Mouse (Mus musculus): Measurements from ENCODE around the gene Bcdin3d. TPM values are rescaled to one million over a fixed set of nuclear protein-coding genes. Genes with fewer than 3 reads are reported as not detected.

The Bcdin3d gene
- polyA plus RNA-seq, 1 experiment from 2014 or later = 10.4 TPM

GRCm38 (mm10) chr15:99471677-99472063, 2.9 kb downstream of the Bcdin3d start:
- TF ChIP-seq CTCF (IDR thresholded peaks at IDR 0.05; ENCODE audit: low read depth) (no peak), EP300 (optimal IDR thresholded peaks at IDR 0.05) (no peak)
- no peak overlapping the region for H3K4me2 ChIP-seq (replicated peaks; ENCODE audit: low read depth)
- no peaks in the 10 kb centered on the region for H3K9me3 ChIP-seq (ENCODE audit: control insufficient read depth, low read length)
- ATAC-seq (ENCODE audit: low FRiP score, low TSS enrichment) = no peak
- no peak overlapping the region for H3K27ac ChIP-seq (replicated peaks)
- no peak overlapping the region for H3K4me3 ChIP-seq (ENCODE audit: low read depth, low read length)
- no peaks in the 10 kb centered on the region for H3K4me1 ChIP-seq (replicated peaks; ENCODE audit: control insufficient read depth, insufficient read depth)
- H3K36me3 ChIP-seq (ENCODE audit: control insufficient read depth, insufficient read depth, low read length) = no peaks in the 10 kb centered on the region
- no peak overlapping the region for H3K9ac ChIP-seq (ENCODE audit: low read length)
- 72% methylated on average over 14 of the region's 14 CpGs for WGBS
- DNase-seq (ENCODE audit: low spot score) = no peak
- no peaks in the 10 kb centered on the region for H3K27me3 ChIP-seq (ENCODE audit: control insufficient read depth, insufficient read depth, low read length)

DNA sequence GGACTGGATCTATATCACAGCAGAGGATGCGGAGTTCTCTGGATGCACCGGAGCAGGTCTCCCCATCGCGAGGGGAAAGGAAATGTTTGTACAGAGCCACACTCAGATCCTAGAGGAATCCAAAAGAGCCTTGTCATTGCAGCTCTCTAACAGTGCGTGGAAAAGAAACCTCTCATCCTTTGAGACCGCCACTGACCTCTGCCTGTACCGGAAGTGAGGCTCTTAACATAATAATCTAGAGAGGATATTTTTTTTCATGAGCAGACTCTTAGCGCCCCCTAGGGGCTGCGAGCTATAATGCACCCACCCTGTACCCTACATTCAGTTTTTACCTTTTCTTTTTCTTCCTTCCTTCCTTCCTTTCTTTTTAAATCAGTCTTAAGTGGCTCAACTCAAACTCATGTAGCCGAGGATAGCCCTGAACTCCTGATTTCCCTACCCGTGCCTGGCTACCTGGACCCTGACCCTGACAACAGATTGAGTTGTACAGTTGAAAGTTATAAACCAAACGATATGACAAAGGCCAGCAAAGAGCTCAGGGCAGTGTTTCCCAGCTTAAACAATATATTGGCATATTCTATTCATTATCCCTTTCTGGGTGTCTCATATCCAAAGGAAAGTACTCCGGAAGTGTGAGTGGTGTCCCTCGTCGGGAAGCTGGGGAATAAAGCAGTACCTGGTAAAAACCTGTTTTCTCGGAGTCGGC, 3.4 kb downstream of the Bcdin3d start:
- ATAC-seq (ENCODE audit: low FRiP score, low TSS enrichment) (no peak), DNase-seq (ENCODE audit: low spot score) (peak; percentile 64)
- no peaks in the 10 kb centered on the region for H3K9me3 ChIP-seq (ENCODE audit: control insufficient read depth, low read length)
- WGBS = 58% methylated on average over 17 of the region's 17 CpGs
- H3K27me3 ChIP-seq (ENCODE audit: control insufficient read depth, insufficient read depth, low read length) = no peaks in the 10 kb centered on the region
- peak overlapping the region; percentile 14; the same call in 1 of the 2 replicates for H3K4me2 ChIP-seq (replicated peaks; ENCODE audit: low read depth)
- H3K27ac ChIP-seq (replicated peaks) = no peak overlapping the region
- no peak for TF ChIP-seq EP300 (optimal IDR thresholded peaks at IDR 0.05)
- peak; percentile 83 for TF ChIP-seq CTCF (IDR thresholded peaks at IDR 0.05; ENCODE audit: low read depth)
- no peak overlapping the region for H3K4me3 ChIP-seq (ENCODE audit: low read depth, low read length)
- H3K36me3 ChIP-seq (ENCODE audit: control insufficient read depth, insufficient read depth, low read length) = no peaks in the 10 kb centered on the region
- H3K4me1 ChIP-seq (replicated peaks; ENCODE audit: control insufficient read depth, insufficient read depth) = no peaks in the 10 kb centered on the region
- no peak overlapping the region for H3K9ac ChIP-seq (ENCODE audit: low read length)

DNA sequence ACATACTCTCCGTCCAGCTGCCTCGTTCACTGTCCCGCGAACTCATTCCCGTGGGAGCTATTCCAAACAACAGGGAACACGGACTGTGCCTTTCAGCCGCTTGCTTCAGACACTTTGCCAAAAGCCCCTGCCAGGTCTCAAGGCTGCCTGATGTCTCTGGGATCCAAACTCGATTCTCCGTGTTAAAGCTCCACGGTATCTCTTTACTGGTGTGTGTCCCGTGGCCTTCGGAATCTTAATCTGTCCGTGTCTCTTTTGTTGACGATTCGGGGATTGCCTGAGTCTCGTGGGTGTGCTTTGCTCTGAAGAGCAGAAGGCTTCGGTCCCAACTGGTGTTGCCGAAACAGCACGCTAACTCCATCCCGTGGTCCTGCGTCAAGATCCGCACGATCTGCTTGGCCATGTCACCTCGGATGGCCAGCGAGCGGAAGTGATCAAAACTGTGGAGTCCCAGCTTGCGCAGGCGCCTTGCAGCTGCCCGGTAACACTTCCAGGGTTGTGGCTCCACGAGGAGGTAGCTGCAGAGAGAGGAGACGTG, 4.2 kb downstream of the Bcdin3d start:
- H3K27ac ChIP-seq (replicated peaks) = no peak overlapping the region
- TF ChIP-seq CTCF (IDR thresholded peaks at IDR 0.05; ENCODE audit: low read depth) (no peak), EP300 (optimal IDR thresholded peaks at IDR 0.05) (no peak)
- H3K9ac ChIP-seq (ENCODE audit: low read length) = no peak overlapping the region
- H3K4me3 ChIP-seq (ENCODE audit: low read depth, low read length) = no peak overlapping the region
- H3K9me3 ChIP-seq (ENCODE audit: control insufficient read depth, low read length) = no peaks in the 10 kb centered on the region
- no peak overlapping the region for H3K4me2 ChIP-seq (replicated peaks; ENCODE audit: low read depth)
- WGBS = 86% methylated on average over 31 of the region's 31 CpGs
- no peaks in the 10 kb centered on the region for H3K36me3 ChIP-seq (ENCODE audit: control insufficient read depth, insufficient read depth, low read length)
- DNase-seq (ENCODE audit: low spot score) (no peak), ATAC-seq (ENCODE audit: low FRiP score, low TSS enrichment) (no peak)
- H3K4me1 ChIP-seq (replicated peaks; ENCODE audit: control insufficient read depth, insufficient read depth) = no peaks in the 10 kb centered on the region
- H3K27me3 ChIP-seq (ENCODE audit: control insufficient read depth, insufficient read depth, low read length) = no peaks in the 10 kb centered on the region

DNA sequence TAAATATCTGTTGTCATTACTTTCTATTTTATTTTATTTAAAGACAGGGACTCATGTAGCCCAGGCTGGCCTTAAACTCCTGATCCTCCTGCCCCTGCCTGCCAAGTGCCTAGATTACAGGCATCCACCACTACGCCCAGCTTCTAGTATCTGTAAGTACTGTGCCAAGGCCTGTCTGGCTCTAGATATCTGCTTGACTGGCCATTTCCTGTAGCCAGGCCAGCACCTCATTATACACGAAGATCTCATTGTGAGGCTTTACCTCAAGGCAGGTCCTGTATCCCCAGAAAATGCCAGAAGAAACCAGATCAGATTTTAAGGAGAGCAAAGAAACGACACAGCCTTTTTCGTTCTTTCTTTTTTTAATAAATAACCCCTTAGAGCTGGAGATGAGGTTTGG, 4.8 kb downstream of the Bcdin3d start:
- no peak overlapping the region for H3K4me2 ChIP-seq (replicated peaks; ENCODE audit: low read depth)
- H3K4me3 ChIP-seq (ENCODE audit: low read depth, low read length) = no peak overlapping the region
- no peaks in the 10 kb centered on the region for H3K9me3 ChIP-seq (ENCODE audit: control insufficient read depth, low read length)
- 82% methylated on average over 4 of the region's 4 CpGs for WGBS
- no peak for ATAC-seq (ENCODE audit: low FRiP score, low TSS enrichment)
- H3K36me3 ChIP-seq (ENCODE audit: control insufficient read depth, insufficient read depth, low read length) = no peaks in the 10 kb centered on the region
- TF ChIP-seq EP300 (optimal IDR thresholded peaks at IDR 0.05) (no peak), CTCF (IDR thresholded peaks at IDR 0.05; ENCODE audit: low read depth) (no peak)
- no peaks in the 10 kb centered on the region for H3K4me1 ChIP-seq (replicated peaks; ENCODE audit: control insufficient read depth, insufficient read depth)
- no peak overlapping the region for H3K27ac ChIP-seq (replicated peaks)
- no peak for DNase-seq (ENCODE audit: low spot score)
- H3K27me3 ChIP-seq (ENCODE audit: control insufficient read depth, insufficient read depth, low read length) = no peaks in the 10 kb centered on the region
- no peak overlapping the region for H3K9ac ChIP-seq (ENCODE audit: low read length)

DNA sequence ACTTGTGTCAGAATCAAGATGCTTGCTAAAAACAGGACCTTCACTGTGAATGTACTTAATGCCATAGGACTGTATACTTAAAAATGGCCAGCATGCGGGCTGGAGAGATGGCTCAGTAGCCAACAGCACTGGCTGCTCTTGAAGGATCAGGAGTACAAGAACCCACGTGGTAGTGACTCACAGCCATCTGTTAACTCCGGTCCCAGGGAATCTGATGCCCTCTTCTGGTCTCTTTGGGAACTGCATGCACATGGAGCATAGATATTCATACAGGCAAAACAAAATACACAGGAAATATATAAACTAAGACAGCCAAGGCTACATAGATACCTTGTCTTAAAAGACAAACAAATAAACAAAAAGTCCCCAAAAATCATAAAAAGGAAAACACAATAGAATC, 5.5 kb downstream of the Bcdin3d start:
- DNase-seq (ENCODE audit: low spot score) (peak; percentile 86), ATAC-seq (ENCODE audit: low FRiP score, low TSS enrichment) (peak; percentile 81)
- TF ChIP-seq EP300 (optimal IDR thresholded peaks at IDR 0.05) (no peak), CTCF (IDR thresholded peaks at IDR 0.05; ENCODE audit: low read depth) (peak; percentile 92)
- Histone ChIP-seq H3K9me3 (ENCODE audit: control insufficient read depth, low read length) (no peaks in the 10 kb centered on the region), H3K4me3 (ENCODE audit: low read depth, low read length) (no peak overlapping the region), H3K4me1 (replicated peaks; ENCODE audit: control insufficient read depth, insufficient read depth) (no peaks in the 10 kb centered on the region), H3K9ac (ENCODE audit: low read length) (no peak overlapping the region), H3K27me3 (ENCODE audit: control insufficient read depth, insufficient read depth, low read length) (no peaks in the 10 kb centered on the region), H3K36me3 (ENCODE audit: control insufficient read depth, insufficient read depth, low read length) (no peaks in the 10 kb centered on the region), H3K4me2 (replicated peaks; ENCODE audit: low read depth) (no peak overlapping the region), H3K27ac (replicated peaks) (no peak overlapping the region)
- WGBS = 36% methylated on average over 3 of the region's 3 CpGs

GRCm38 (mm10) chr15:99463194-99463593, 11.3 kb downstream of the Bcdin3d start:
- 37% methylated on average over 13 of the region's 13 CpGs for WGBS
- H3K27ac ChIP-seq (replicated peaks) = 0 out of 2 replicates have a peak overlapping the region, but pooled peaks have one; percentile 0
- no peaks in the 10 kb centered on the region for H3K36me3 ChIP-seq (ENCODE audit: control insufficient read depth, insufficient read depth, low read length)
- no peak overlapping the region for H3K9ac ChIP-seq (ENCODE audit: low read length)
- TF ChIP-seq CTCF (IDR thresholded peaks at IDR 0.05; ENCODE audit: low read depth) (no peak), EP300 (optimal IDR thresholded peaks at IDR 0.05) (no peak)
- no peak overlapping the region for H3K4me3 ChIP-seq (ENCODE audit: low read depth, low read length)
- H3K4me2 ChIP-seq (replicated peaks; ENCODE audit: low read depth) = peak overlapping the region; percentile 34
- peak; percentile 76 for DNase-seq (ENCODE audit: low spot score)
- ATAC-seq (ENCODE audit: low FRiP score, low TSS enrichment) = peak; percentile 65
- H3K27me3 ChIP-seq (ENCODE audit: control insufficient read depth, insufficient read depth, low read length) = no peaks in the 10 kb centered on the region
- no peaks in the 10 kb centered on the region for H3K4me1 ChIP-seq (replicated peaks; ENCODE audit: control insufficient read depth, insufficient read depth)
- no peaks in the 10 kb centered on the region for H3K9me3 ChIP-seq (ENCODE audit: control insufficient read depth, low read length)

Data from stomach, postnatal 0 days (tissue).